Mouse (Mus musculus): Measurements from ENCODE around the gene Slc9a2. TPM values are rescaled to one million over a fixed set of nuclear protein-coding genes. Genes with fewer than 3 reads are reported as not detected.

Gene Slc9a2
- polyA plus RNA-seq, 1 experiment from 2014 or later: not detected

- 4% methylated on average over 43 of the region's 44 CpGs for WGBS
- H3K27ac ChIP-seq (ENCODE audit: low read depth, low read length): no peak overlapping the region
- no peak for DNase-seq (ENCODE audit: low spot score)
These were observed 1.5 kb downstream of the Slc9a2 start for GRCm38 (mm10) chr1:40681699-40682510.

GRCm38 (mm10) chr1:40694296-40694695, 13.9 kb downstream of the Slc9a2 start:
- 89% methylated on average over 13 of the region's 13 CpGs for WGBS
- no peak overlapping the region for H3K9ac ChIP-seq (ENCODE audit: low read length)

More at GRCm38 (mm10) chr1:40681699-40682510, 1.5 kb downstream of the Slc9a2 start:
- H3K9ac ChIP-seq (ENCODE audit: low read length): peak overlapping the region; percentile 27; the same call in 1 of the 2 replicates
- H3K4me3 ChIP-seq (ENCODE audit: low read depth, low read length): peak overlapping the region; percentile 52
- H3K27me3 ChIP-seq (ENCODE audit: control insufficient read depth, insufficient read depth, low read length): peaks cover 38% of the 10 kb centered on the region
- no peaks in the 10 kb centered on the region for H3K9me3 ChIP-seq (ENCODE audit: control insufficient read depth, low read length)
- ATAC-seq (ENCODE audit: insufficient read depth, low FRiP score, low TSS enrichment): peak; percentile 35; the same call in 1 of the 2 replicates
- H3K36me3 ChIP-seq (ENCODE audit: control insufficient read depth, insufficient read depth, low read length): no peaks in the 10 kb centered on the region
- peak overlapping the region; percentile 97 for H3K4me2 ChIP-seq (ENCODE audit: low read depth)
- H3K4me1 ChIP-seq (ENCODE audit: control insufficient read depth, insufficient read depth, low read length): peaks cover 6% of the 10 kb centered on the region; the same call in 1 of the 2 replicates

DNA sequence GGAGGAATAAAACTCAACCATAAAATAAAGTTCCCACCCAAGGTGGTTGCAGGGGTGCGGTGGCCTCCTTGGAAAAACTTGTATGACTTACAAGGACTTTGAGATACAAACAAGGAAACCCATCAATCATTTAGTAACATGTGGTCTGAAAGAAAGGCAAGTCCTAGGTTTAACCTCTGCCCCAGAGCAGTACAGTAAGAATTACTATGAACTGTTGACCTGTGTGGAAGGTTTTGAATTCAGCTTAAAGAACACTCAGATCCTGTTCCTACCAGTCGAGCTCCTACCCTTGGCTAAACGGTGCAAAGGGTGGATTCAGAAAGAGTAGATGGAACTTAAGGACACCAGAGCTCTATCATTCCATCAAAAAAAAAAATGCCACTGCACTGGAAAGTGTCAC, 16.1 kb downstream of the Slc9a2 start:
- H3K4me1 ChIP-seq (ENCODE audit: control insufficient read depth, insufficient read depth, low read length): no peaks in the 10 kb centered on the region
- H3K27ac ChIP-seq (ENCODE audit: low read depth, low read length): no peak overlapping the region
- H3K9me3 ChIP-seq (ENCODE audit: control insufficient read depth, low read length): no peaks in the 10 kb centered on the region
- no peak overlapping the region for H3K4me3 ChIP-seq (ENCODE audit: low read depth, low read length)
- 85% methylated on average over 3 of the region's 3 CpGs for WGBS
- no peaks in the 10 kb centered on the region for H3K27me3 ChIP-seq (ENCODE audit: control insufficient read depth, insufficient read depth, low read length)
- no peaks in the 10 kb centered on the region for H3K36me3 ChIP-seq (ENCODE audit: control insufficient read depth, insufficient read depth, low read length)
- H3K9ac ChIP-seq (ENCODE audit: low read length): no peak overlapping the region
- ATAC-seq (ENCODE audit: insufficient read depth, low FRiP score, low TSS enrichment): no peak
- DNase-seq (ENCODE audit: low spot score): no peak
- no peak overlapping the region for H3K4me2 ChIP-seq (ENCODE audit: low read depth)

More at GRCm38 (mm10) chr1:40694296-40694695, 13.9 kb downstream of the Slc9a2 start:
- Histone ChIP-seq H3K4me2 (ENCODE audit: low read depth) (no peak overlapping the region), H3K27me3 (ENCODE audit: control insufficient read depth, insufficient read depth, low read length) (no peaks in the 10 kb centered on the region), H3K4me1 (ENCODE audit: control insufficient read depth, insufficient read depth, low read length) (no peaks in the 10 kb centered on the region), H3K27ac (ENCODE audit: low read depth, low read length) (no peak overlapping the region), H3K4me3 (ENCODE audit: low read depth, low read length) (no peak overlapping the region), H3K36me3 (ENCODE audit: control insufficient read depth, insufficient read depth, low read length) (no peaks in the 10 kb centered on the region), H3K9me3 (ENCODE audit: control insufficient read depth, low read length) (no peaks in the 10 kb centered on the region)
- no peak for DNase-seq (ENCODE audit: low spot score)
- no peak for ATAC-seq (ENCODE audit: insufficient read depth, low FRiP score, low TSS enrichment)

DNA sequence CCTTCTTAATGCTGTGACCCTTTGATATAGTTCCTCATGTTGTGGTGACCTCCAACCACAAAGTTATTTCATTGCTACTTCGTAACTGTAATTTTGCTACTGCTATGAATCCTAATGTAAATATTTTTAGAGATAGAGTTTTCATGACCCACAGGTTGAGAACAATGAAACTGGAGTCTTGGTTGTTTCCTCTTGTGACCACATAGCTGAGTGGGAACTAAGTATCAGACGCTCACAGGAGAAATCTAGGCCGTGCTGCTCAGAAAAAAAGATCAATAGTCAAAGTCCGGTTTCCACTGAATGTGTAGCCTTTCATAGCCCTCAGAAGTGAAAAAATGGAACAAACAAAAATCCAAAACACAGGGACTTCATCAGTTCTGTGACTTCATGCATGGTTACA, 24.7 kb downstream of the Slc9a2 start:
- WGBS: 87% methylated on average over 4 of the region's 4 CpGs
- Histone ChIP-seq H3K4me1 (ENCODE audit: control insufficient read depth, insufficient read depth, low read length) (no peaks in the 10 kb centered on the region), H3K4me3 (ENCODE audit: low read depth, low read length) (no peak overlapping the region), H3K9me3 (ENCODE audit: control insufficient read depth, low read length) (no peaks in the 10 kb centered on the region), H3K4me2 (ENCODE audit: low read depth) (no peak overlapping the region), H3K27me3 (ENCODE audit: control insufficient read depth, insufficient read depth, low read length) (no peaks in the 10 kb centered on the region), H3K27ac (ENCODE audit: low read depth, low read length) (no peak overlapping the region), H3K36me3 (ENCODE audit: control insufficient read depth, insufficient read depth, low read length) (no peaks in the 10 kb centered on the region), H3K9ac (ENCODE audit: low read length) (no peak overlapping the region)
- no peak for DNase-seq (ENCODE audit: low spot score)
- ATAC-seq (ENCODE audit: insufficient read depth, low FRiP score, low TSS enrichment): no peak

- H3K9ac ChIP-seq (ENCODE audit: low read length): no peak overlapping the region
- no peak for DNase-seq (ENCODE audit: low spot score)
- H3K4me1 ChIP-seq (ENCODE audit: control insufficient read depth, insufficient read depth, low read length): no peaks in the 10 kb centered on the region
- H3K9me3 ChIP-seq (ENCODE audit: control insufficient read depth, low read length): no peaks in the 10 kb centered on the region
- H3K27me3 ChIP-seq (ENCODE audit: control insufficient read depth, insufficient read depth, low read length): no peaks in the 10 kb centered on the region
- H3K27ac ChIP-seq (ENCODE audit: low read depth, low read length): no peak overlapping the region
- no peaks in the 10 kb centered on the region for H3K36me3 ChIP-seq (ENCODE audit: control insufficient read depth, insufficient read depth, low read length)
- no peak overlapping the region for H3K4me3 ChIP-seq (ENCODE audit: low read depth, low read length)
- H3K4me2 ChIP-seq (ENCODE audit: low read depth): no peak overlapping the region
- no peak for ATAC-seq (ENCODE audit: insufficient read depth, low FRiP score, low TSS enrichment)
- 92% methylated on average over 9 of the region's 9 CpGs for WGBS
These were observed 34.6 kb downstream of the Slc9a2 start for GRCm38 (mm10) chr1:40714950-40715349.

GRCm38 (mm10) chr1:40726051-40726450, 45.7 kb downstream of the Slc9a2 start:
- Histone ChIP-seq H3K4me3 (ENCODE audit: low read depth, low read length) (no peak overlapping the region), H3K36me3 (ENCODE audit: control insufficient read depth, insufficient read depth, low read length) (no peaks in the 10 kb centered on the region), H3K4me1 (ENCODE audit: control insufficient read depth, insufficient read depth, low read length) (no peaks in the 10 kb centered on the region), H3K9me3 (ENCODE audit: control insufficient read depth, low read length) (no peaks in the 10 kb centered on the region), H3K4me2 (ENCODE audit: low read depth) (no peak overlapping the region), H3K27me3 (ENCODE audit: control insufficient read depth, insufficient read depth, low read length) (no peaks in the 10 kb centered on the region), H3K9ac (ENCODE audit: low read length) (no peak overlapping the region), H3K27ac (ENCODE audit: low read depth, low read length) (no peak overlapping the region)
- WGBS: 94% methylated on average over 10 of the region's 10 CpGs
- DNase-seq (ENCODE audit: low spot score) (no peak), ATAC-seq (ENCODE audit: insufficient read depth, low FRiP score, low TSS enrichment) (no peak)

- Histone ChIP-seq H3K27me3 (ENCODE audit: control insufficient read depth, insufficient read depth, low read length) (no peaks in the 10 kb centered on the region), H3K36me3 (ENCODE audit: control insufficient read depth, insufficient read depth, low read length) (no peaks in the 10 kb centered on the region), H3K4me3 (ENCODE audit: low read depth, low read length) (no peak overlapping the region), H3K9me3 (ENCODE audit: control insufficient read depth, low read length) (no peaks in the 10 kb centered on the region), H3K27ac (ENCODE audit: low read depth, low read length) (no peak overlapping the region), H3K4me1 (ENCODE audit: control insufficient read depth, insufficient read depth, low read length) (no peaks in the 10 kb centered on the region), H3K9ac (ENCODE audit: low read length) (no peak overlapping the region), H3K4me2 (ENCODE audit: low read depth) (no peak overlapping the region)
- ATAC-seq (ENCODE audit: insufficient read depth, low FRiP score, low TSS enrichment): no peak
- WGBS: 88% methylated on average over 7 of the region's 7 CpGs
- DNase-seq (ENCODE audit: low spot score): no peak
These were observed 47.0 kb downstream of the Slc9a2 start for GRCm38 (mm10) chr1:40727404-40727803.

- 97% methylated on average over 1 of the region's 1 CpGs for WGBS
- ATAC-seq (ENCODE audit: insufficient read depth, low FRiP score, low TSS enrichment) (no peak), DNase-seq (ENCODE audit: low spot score) (no peak)
- no peak overlapping the region for H3K9ac ChIP-seq (ENCODE audit: low read length)
- H3K36me3 ChIP-seq (ENCODE audit: control insufficient read depth, insufficient read depth, low read length): no peaks in the 10 kb centered on the region
- H3K27ac ChIP-seq (ENCODE audit: low read depth, low read length): no peak overlapping the region
- no peak overlapping the region for H3K4me2 ChIP-seq (ENCODE audit: low read depth)
- H3K27me3 ChIP-seq (ENCODE audit: control insufficient read depth, insufficient read depth, low read length): no peaks in the 10 kb centered on the region
- no peaks in the 10 kb centered on the region for H3K9me3 ChIP-seq (ENCODE audit: control insufficient read depth, low read length)
- H3K4me1 ChIP-seq (ENCODE audit: control insufficient read depth, insufficient read depth, low read length): no peaks in the 10 kb centered on the region
- no peak overlapping the region for H3K4me3 ChIP-seq (ENCODE audit: low read depth, low read length)
These were observed 48.3 kb downstream of the Slc9a2 start for GRCm38 (mm10) chr1:40728636-40729035.

- 73% methylated on average over 8 of the region's 8 CpGs for WGBS
- Histone ChIP-seq H3K9me3 (ENCODE audit: control insufficient read depth, low read length) (no peaks in the 10 kb centered on the region), H3K4me2 (ENCODE audit: low read depth) (no peak overlapping the region), H3K27me3 (ENCODE audit: control insufficient read depth, insufficient read depth, low read length) (no peaks in the 10 kb centered on the region), H3K4me1 (ENCODE audit: control insufficient read depth, insufficient read depth, low read length) (no peaks in the 10 kb centered on the region), H3K36me3 (ENCODE audit: control insufficient read depth, insufficient read depth, low read length) (no peaks in the 10 kb centered on the region), H3K9ac (ENCODE audit: low read length) (no peak overlapping the region), H3K27ac (ENCODE audit: low read depth, low read length) (no peak overlapping the region), H3K4me3 (ENCODE audit: low read depth, low read length) (no peak overlapping the region)
- ATAC-seq (ENCODE audit: insufficient read depth, low FRiP score, low TSS enrichment) (no peak), DNase-seq (ENCODE audit: low spot score) (no peak)
These were observed 57.3 kb downstream of the Slc9a2 start for GRCm38 (mm10) chr1:40737671-40738070.

Measured in neural tube, embryonic 11.5 days (tissue).